Mouse (Mus musculus) olfactory bulb, adult 2 months (tissue): Measurements from ENCODE around the gene Ebf3.

ENCODE experiments used
- CTCF ChIP-seq: fragments of 200-500 bp; IDR thresholded peaks from 2 replicates; pipeline ENCODE4 v1.5.1; 2012; ENCODE audit warnings: low read depth, mild to moderate bottlenecking, low read length, moderate library complexity; ENCODE audit not compliant: insufficient read depth
- POLR2A ChIP-seq: fragments of 200-500 bp; IDR thresholded peaks from 2 replicates; pipeline ENCODE4 v1.6.1; 2012; ENCODE audit warnings: mild to moderate bottlenecking, low read depth, low read length, moderate library complexity; ENCODE audit not compliant: insufficient read depth

- TF ChIP-seq CTCF, result no peak
- TF ChIP-seq POLR2A, result no peak
These were observed 90.4 kb downstream of the Ebf3 start for GRCm38 (mm10) chr7:137223823-137224222.
